Mouse (Mus musculus): ENCODE data around the gene Jup. TPM values are rescaled to one million over a fixed set of nuclear protein-coding genes. Genes with fewer than 3 reads are reported as not detected.

Jup gene
- total and polyA plus RNA-seq, 3 experiments, result 0.33 TPM; not detected in 2

DNA sequence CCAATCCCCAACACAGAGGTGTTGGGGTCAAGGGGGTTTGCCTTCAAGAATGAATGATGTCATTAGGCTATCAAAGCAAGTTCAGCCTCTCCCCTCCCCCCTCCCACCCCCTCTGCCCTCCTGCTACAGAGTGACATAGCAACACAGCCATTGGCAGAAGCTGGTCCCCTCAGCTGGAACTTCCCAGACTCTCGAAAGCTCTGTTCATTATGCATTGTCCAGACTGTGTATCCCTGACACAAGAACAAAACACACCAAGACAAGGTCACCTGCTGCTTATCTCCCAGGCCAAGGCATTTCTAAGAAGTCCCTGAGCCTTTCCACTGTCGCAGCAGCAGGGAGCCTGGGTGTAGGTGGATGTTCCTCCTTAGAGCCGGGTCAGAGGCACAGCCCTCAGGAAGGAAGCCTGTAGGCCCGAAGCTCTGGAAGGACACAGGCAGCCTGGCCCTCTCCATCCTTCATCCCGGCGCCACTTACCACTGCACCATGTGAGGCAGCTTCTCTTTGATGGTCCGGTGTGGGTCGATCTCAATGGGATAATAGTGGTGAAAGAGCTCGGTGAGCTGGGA is 38.2 kb upstream of the Jup start:
- H3K4me3 ChIP-seq (ENCODE audit: low read depth, low read length), result no peak overlapping the region
- H3K27me3 ChIP-seq (ENCODE audit: insufficient read depth, low read length), result peaks cover 8% of the 10 kb centered on the region; the same call in 1 of the 2 replicates
- ATAC-seq (ENCODE audit: extremely low read depth, insufficient number of reproducible peaks, low FRiP score, poor library complexity, severe bottlenecking) (no peak), DNase-seq (ENCODE audit: low spot score) (no peak)
- TF ChIP-seq GATA2 (IDR thresholded peaks at IDR 0.05; ENCODE audit: borderline replicate concordance, low read depth, low read length) (no peak), GATA1 (IDR thresholded peaks at IDR 0.05; ENCODE audit: borderline replicate concordance, low read length) (no peak), TAL1 (conservative IDR thresholded peaks at IDR 0.05; ENCODE audit: low read depth, low read length) (no peak), CTCF (IDR thresholded peaks at IDR 0.05; ENCODE audit: low read depth, low read length) (no peak), POLR2AphosphoS5 (IDR thresholded peaks at IDR 0.05; ENCODE audit: insufficient replicate concordance, low read depth, low read length) (no peak)
- peaks cover 21% of the 10 kb centered on the region for H3K4me1 ChIP-seq (ENCODE audit: insufficient read depth, low read depth, low read length)
- peaks cover 68% of the 10 kb centered on the region for H3K36me3 ChIP-seq (replicated peaks)
- no peaks in the 10 kb centered on the region for H3K9me3 ChIP-seq (replicated peaks)

DNA sequence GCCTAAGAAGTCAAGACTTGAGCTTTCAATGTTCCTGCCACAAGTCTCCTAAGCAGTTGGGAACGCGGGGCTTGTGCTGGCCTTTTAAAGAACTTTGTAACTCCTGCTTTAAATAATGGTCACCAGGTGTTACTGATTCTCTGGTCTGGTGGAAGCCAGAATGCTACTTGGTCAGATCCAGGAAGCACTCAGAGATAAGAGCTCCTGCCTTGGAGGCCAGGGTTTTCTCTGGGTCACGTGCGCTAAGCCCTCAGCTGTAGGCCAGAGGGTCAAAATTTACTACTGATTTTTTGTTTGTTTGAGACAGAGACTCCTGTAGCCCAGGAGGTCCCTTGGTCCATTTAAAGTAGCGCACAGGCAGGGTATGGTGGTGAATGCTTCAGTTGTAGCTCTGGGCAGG is 34.4 kb upstream of the Jup start:
- DNase-seq (ENCODE audit: low spot score), result no peak
- peaks cover 8% of the 10 kb centered on the region for H3K4me1 ChIP-seq (ENCODE audit: insufficient read depth, low read depth, low read length)
- TF ChIP-seq POLR2AphosphoS5 (IDR thresholded peaks at IDR 0.05; ENCODE audit: insufficient replicate concordance, low read depth, low read length), result no peak
- TF ChIP-seq GATA2 (IDR thresholded peaks at IDR 0.05; ENCODE audit: borderline replicate concordance, low read depth, low read length), result no peak
- TF ChIP-seq GATA1 (IDR thresholded peaks at IDR 0.05; ENCODE audit: borderline replicate concordance, low read length), result no peak
- TF ChIP-seq CTCF (IDR thresholded peaks at IDR 0.05; ENCODE audit: low read depth, low read length), result no peak
- no peak for TF ChIP-seq TAL1 (conservative IDR thresholded peaks at IDR 0.05; ENCODE audit: low read depth, low read length)
- H3K9me3 ChIP-seq (replicated peaks), result no peaks in the 10 kb centered on the region
- peaks cover 66% of the 10 kb centered on the region for H3K36me3 ChIP-seq (replicated peaks)
- H3K4me3 ChIP-seq (ENCODE audit: low read depth, low read length), result no peak overlapping the region
- ATAC-seq (ENCODE audit: extremely low read depth, insufficient number of reproducible peaks, low FRiP score, poor library complexity, severe bottlenecking), result no peak
- peaks cover 14% of the 10 kb centered on the region; the same call in 1 of the 2 replicates for H3K27me3 ChIP-seq (ENCODE audit: insufficient read depth, low read length)

DNA sequence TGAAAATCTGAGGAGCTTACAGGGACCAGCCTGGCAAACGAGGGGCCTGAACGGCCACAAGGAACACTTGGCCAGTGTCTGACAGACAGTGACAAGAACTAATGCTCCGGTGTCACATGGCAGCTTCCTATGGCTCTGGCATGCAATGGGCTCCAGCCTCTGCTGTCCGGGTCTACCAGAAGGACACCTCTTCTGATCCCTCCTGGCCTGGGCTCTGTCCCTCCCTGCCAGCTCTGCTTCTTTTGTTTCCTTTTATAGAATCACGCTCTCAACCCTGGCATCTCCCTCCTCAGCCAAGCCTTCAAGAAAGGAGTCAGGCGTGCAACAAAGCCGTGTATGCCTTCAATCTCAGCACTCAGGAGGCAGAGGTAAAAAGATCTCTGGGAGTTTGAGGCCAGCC is 32.5 kb upstream of the Jup start:
- no peak for ATAC-seq (ENCODE audit: extremely low read depth, insufficient number of reproducible peaks, low FRiP score, poor library complexity, severe bottlenecking)
- Histone ChIP-seq H3K9me3 (replicated peaks) (no peaks in the 10 kb centered on the region), H3K4me1 (ENCODE audit: insufficient read depth, low read depth, low read length) (peaks cover 15% of the 10 kb centered on the region), H3K4me3 (ENCODE audit: low read depth, low read length) (no peak overlapping the region), H3K36me3 (replicated peaks) (peaks cover 46% of the 10 kb centered on the region), H3K27me3 (ENCODE audit: insufficient read depth, low read length) (peaks cover 14% of the 10 kb centered on the region; the same call in 1 of the 2 replicates)
- no peak for TF ChIP-seq TAL1 (conservative IDR thresholded peaks at IDR 0.05; ENCODE audit: low read depth, low read length)
- no peak for DNase-seq (ENCODE audit: low spot score)

DNA sequence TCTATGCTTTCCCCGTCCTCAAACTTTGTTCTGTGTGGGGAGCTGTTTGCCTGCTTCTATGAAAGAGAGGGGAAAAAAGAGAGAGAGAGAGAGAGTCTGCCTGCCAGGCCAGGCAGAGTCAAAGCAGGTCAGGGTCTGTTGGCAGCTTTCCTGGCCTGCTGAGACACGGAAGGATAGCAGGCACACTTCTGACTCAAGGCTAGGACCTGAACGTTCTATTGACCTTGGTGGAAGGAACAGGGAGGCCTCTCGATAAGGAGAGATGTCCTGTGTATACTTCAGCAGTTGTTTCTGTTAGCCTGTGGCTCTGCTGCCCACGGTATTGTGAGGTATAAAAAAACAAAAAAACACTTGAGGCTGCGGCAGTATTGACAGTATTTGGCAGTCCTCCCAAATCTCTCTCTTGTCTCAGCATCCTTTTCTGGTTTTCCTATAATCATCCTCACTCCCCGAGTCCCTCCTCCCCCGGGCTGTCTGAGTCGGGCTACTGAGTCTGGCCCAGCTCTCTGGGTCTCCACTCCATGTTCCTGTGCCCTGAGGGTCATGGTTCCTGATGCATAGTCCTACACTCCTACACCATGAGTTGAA is 31.1 kb upstream of the Jup start:
- DNase-seq (ENCODE audit: low spot score), result no peak
- peaks cover 16% of the 10 kb centered on the region; the same call in 1 of the 2 replicates for H3K27me3 ChIP-seq (ENCODE audit: insufficient read depth, low read length)
- no peak overlapping the region for H3K4me3 ChIP-seq (ENCODE audit: low read depth, low read length)
- no peak for ATAC-seq (ENCODE audit: extremely low read depth, insufficient number of reproducible peaks, low FRiP score, poor library complexity, severe bottlenecking)
- H3K4me1 ChIP-seq (ENCODE audit: insufficient read depth, low read depth, low read length), result peaks cover 12% of the 10 kb centered on the region
- H3K36me3 ChIP-seq (replicated peaks), result peaks cover 39% of the 10 kb centered on the region
- TF ChIP-seq POLR2AphosphoS5 (IDR thresholded peaks at IDR 0.05; ENCODE audit: insufficient replicate concordance, low read depth, low read length) (no peak), GATA2 (IDR thresholded peaks at IDR 0.05; ENCODE audit: borderline replicate concordance, low read depth, low read length) (no peak), GATA1 (IDR thresholded peaks at IDR 0.05; ENCODE audit: borderline replicate concordance, low read length) (no peak), TAL1 (conservative IDR thresholded peaks at IDR 0.05; ENCODE audit: low read depth, low read length) (no peak), CTCF (IDR thresholded peaks at IDR 0.05; ENCODE audit: low read depth, low read length) (no peak)
- no peaks in the 10 kb centered on the region for H3K9me3 ChIP-seq (replicated peaks)

DNA sequence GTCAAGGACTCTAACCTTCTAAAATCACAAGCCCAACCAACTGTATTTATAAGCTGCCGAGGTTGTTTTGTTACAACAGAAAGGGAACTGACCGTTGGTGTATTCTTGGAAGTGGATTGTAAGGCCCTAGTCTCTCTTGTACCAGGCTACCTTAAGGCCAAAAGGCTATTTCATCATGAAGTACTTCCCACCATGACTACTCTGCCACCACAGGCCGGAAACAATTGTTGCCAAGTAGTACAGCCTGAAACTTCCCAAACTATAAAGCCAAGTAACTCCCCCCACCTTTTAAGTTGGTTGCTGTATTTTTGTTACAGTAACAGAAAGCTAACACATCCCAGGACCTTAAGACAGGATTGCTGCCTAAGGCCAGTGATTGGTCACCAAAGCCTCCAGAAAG is 29.3 kb upstream of the Jup start:
- no peak overlapping the region for H3K4me3 ChIP-seq (ENCODE audit: low read depth, low read length)
- ATAC-seq (ENCODE audit: extremely low read depth, insufficient number of reproducible peaks, low FRiP score, poor library complexity, severe bottlenecking), result no peak

DNA sequence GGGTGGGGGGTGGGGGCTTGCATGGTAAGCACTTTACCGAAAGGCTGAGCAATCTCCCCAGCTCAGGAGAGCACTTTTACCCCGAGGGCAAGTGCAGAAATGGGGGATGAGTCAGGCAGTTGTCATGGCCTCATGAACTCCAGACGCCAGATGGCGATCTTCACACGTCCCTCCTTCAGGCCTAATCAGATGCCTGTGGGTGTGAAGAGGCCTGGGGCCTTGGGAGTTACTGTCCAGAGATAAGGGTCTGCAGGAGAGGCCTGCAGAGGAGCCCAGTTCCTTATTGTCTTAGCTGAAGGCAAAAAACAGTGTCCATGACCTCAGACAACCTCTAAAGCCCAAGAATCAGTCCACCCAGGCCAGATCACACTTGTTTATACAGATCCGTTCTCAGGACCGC is 28.3 kb upstream of the Jup start:
- no peaks in the 10 kb centered on the region for H3K9me3 ChIP-seq (replicated peaks)
- no peak overlapping the region for H3K4me3 ChIP-seq (ENCODE audit: low read depth, low read length)
- H3K4me1 ChIP-seq (ENCODE audit: insufficient read depth, low read depth, low read length), result peaks cover 12% of the 10 kb centered on the region
- peaks cover 37% of the 10 kb centered on the region for H3K27me3 ChIP-seq (ENCODE audit: insufficient read depth, low read length)
- H3K36me3 ChIP-seq (replicated peaks), result peaks cover 20% of the 10 kb centered on the region
- ATAC-seq (ENCODE audit: extremely low read depth, insufficient number of reproducible peaks, low FRiP score, poor library complexity, severe bottlenecking) (peak; percentile 68), DNase-seq (ENCODE audit: low spot score) (peak; percentile 85)
- TF ChIP-seq CTCF (IDR thresholded peaks at IDR 0.05; ENCODE audit: low read depth, low read length) (peak; percentile 83), GATA1 (IDR thresholded peaks at IDR 0.05; ENCODE audit: borderline replicate concordance, low read length) (no peak)

More for the DNA sequence above, 29.3 kb upstream of the Jup start:
- TF ChIP-seq POLR2AphosphoS5 (IDR thresholded peaks at IDR 0.05; ENCODE audit: insufficient replicate concordance, low read depth, low read length), result no peak
- TF ChIP-seq GATA2 (IDR thresholded peaks at IDR 0.05; ENCODE audit: borderline replicate concordance, low read depth, low read length), result no peak
- TF ChIP-seq TAL1 (conservative IDR thresholded peaks at IDR 0.05; ENCODE audit: low read depth, low read length), result no peak
- no peak for TF ChIP-seq CTCF (IDR thresholded peaks at IDR 0.05; ENCODE audit: low read depth, low read length)
- TF ChIP-seq GATA1 (IDR thresholded peaks at IDR 0.05; ENCODE audit: borderline replicate concordance, low read length), result no peak
- Histone ChIP-seq H3K4me1 (ENCODE audit: insufficient read depth, low read depth, low read length) (peaks cover 12% of the 10 kb centered on the region), H3K36me3 (replicated peaks) (peaks cover 25% of the 10 kb centered on the region), H3K27me3 (ENCODE audit: insufficient read depth, low read length) (peaks cover 29% of the 10 kb centered on the region), H3K9me3 (replicated peaks) (no peaks in the 10 kb centered on the region)
- DNase-seq (ENCODE audit: low spot score), result no peak

Measured in G1E (cell line).